Mouse (Mus musculus): ENCODE results near the gene Oaz3.

DNA sequence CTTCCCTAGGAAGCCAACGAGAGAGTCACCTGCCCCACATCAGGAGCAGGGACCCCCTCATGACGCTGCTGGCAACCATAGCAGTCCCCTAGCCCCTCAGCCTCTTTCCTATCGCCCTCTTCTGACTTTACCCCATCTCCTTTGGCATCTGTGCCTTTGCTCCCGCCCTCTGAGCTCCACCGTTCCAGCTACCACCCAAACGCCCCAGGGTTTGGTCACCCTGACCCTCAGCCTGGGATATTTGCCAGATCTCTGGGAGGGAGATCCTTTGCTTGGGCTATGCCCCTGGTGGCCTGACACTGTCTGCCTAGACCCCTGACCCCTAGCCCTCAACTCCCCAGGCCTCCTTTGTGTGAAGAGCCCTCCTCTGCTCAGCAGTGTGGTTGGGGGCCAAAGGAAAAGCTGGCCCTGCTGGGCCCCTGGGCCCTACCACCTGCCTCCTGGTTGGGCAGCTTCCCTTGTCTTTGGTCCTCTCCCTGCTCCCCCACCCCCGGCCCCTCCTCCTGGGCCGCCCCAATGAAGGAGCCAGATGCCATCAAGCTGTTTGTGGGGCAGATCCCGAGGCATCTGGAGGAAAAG is 35.0 kb upstream of the Oaz3 start:
- no peak for TF ChIP-seq CTCF (IDR thresholded peaks at IDR 0.05; ENCODE audit: extremely low read depth, insufficient read length, insufficient replicate concordance, low read depth, low read length)
- TF ChIP-seq POLR2A (IDR thresholded peaks at IDR 0.05; ENCODE audit: low read depth, low read length): no peak
